Mouse (Mus musculus): ENCODE measurements around the gene Acox3.

Acox3 gene

DNA sequence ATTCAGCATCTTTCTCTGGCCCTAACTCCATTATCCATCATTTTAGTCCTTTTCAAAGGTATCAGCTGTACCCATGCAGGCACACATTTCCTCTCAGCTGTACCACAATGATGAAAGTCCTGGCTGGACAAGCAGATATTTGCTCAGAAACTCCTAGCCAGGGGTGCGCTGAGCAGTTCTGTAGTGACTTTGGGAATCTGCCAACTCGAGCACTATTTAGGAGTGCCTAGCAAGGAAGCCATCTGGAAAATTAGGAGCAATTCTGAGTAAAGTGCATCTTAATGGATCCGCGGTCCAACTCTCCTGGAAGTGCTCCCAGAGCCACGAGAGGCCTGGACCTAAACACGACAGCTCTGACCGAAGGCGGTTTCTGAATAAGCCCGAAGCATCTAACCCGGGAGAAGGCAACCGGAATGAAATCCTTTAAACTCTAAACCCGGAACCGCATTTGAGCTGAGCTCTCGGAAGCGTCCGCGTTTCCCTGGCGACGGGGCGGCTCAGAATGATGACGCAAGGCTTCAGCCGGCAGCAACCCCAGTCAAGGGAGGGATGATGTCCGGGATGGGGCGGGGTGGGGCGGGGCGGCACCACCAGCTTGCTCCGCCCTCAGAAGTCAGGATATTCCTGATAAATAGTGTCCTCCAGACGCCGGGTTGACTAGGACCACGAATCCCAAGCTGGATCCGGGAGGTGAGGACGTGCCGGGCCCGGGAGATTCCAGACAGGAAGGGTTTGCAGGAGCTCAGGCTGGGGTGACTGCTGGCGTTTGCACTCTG lies at the start of gene Acox3:
TSS of gene Acox3 (plus strand) at position 596 of the 776 bp plus-strand sequence.
- DNase-seq: peak; percentile 97

DNA sequence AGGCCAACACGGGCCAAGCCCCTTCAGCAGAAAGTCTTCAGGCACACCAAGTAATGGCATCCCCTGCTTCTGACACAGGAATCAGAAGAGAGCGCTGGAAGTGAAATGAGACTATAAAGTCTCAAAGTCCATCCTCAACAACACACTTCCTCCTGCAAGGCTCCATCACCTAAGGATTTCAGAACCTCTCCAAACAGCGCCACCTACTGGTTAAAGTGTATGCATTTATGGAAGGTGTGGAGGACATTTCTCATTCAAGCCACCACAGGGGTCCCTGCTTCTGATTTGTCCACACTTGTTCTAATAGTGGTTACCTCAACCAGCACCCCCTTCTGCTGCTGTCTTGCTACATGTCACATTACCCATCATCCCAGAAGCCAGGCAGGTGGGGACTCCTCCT lies 46.6 kb upstream of the Acox3 start:
- DNase-seq: no peak

DNA sequence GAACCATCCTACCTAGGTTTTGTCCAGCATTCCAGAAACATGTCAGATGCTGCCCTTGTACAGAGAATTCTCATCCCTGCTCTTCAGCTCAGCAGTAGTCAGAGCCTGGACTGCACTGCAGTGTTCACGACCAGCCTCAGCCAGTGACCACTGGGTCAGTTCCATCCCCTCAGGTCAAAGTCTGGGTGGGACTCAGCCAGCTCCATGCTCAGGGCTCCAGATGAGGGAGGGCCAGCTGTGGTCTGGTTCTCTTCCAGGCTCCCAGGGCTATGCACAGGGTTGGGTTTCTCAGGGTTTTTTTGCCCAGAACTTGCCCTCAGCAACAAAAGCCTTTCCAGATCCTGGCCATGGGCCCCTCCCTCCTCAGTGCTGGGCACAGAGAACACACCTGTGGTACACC lies 45.4 kb upstream of the Acox3 start:
- DNase-seq: no peak

DNA sequence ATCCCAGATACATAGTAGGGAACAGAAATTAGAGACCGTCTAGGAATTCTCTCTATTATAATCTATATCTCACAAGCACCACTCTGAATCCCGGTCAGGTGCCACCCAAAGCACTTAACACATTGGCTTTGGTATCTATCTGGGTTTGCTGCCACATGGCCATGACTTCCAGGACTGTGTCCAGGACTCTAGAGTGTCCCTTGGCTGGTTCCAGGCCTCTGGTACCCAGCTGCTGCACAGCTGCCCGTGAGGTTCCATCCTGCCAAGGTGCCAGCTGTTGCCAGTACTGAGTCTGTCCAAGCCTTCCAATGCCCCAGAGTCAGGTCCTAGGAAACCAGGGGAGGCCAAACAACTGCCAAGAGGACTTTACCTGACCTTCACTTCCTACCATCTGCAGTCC lies 44.8 kb upstream of the Acox3 start:
- DNase-seq: no peak

DNA sequence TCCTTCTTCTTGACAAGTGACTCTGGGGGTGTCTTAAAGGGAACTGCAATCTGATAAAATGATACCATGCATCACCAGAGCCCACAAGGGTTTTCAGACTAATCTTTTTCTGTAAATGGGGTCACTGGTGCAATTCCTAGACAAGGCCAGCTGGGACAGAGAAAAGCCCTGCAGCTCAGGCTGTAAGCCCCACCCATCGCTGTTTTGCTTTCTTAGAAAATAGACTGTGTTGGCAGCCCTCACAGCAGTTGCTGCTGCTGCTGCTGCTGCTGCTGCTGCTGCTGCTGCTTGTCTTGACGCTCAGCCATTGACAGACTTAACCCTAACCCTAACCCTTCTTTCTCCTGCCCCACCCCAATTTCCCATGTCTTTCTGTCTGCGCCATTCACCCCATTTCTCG lies 43.3 kb upstream of the Acox3 start:
- DNase-seq: no peak

DNA sequence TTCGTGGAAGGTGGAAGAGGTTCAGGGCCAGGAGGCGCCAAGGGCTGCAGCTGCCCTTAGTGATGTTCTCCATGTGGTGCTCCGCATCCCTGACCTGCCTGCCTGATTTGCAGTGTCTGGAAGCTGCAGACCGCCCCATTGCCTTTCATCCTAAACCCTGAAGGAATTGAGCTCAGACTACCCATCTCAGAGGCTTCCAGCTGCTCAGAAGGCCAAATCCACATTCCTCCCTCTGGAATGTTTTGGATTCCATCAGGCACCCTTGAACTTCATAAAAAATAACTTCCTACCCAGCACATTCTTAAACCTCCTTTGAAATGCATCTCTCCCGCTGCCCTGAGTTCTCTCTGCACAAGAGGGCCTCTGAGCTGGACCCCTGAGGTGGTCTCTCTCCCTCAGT lies 42.3 kb upstream of the Acox3 start:
- no peak for DNase-seq

DNA sequence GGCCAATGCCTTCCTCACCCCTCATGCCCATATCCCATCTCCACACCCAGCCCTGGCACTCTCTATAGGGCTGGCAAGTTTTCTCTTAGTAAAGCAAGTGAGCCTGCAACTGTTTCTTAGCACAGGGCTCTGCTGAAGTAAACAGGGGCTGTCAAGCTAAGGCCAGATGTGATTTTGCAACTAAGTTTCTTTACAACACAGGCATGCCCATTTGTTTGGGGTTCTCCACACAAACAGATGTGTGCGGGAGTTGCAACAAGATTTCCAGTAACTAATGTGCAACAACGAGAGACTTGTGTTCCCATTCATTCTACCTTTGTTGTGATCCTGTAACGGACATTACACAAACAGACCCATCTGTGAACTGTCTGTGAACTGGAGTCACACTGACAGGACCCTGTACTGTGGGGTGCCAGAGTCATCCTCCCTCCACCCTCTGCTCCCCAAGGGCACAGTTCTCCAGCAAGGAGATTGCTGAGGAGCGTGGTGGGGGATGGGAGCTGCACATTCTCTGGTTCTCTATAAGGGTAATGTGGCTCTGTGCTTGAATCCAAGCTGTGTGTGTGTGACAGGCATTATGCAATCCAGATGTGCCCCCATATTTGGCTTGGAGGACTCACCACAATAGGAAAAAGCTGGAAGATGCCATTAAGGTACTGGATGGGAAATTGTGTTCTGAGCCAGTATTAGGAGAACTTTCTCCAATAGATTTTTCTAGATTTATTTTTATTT lies 41.6 kb upstream of the Acox3 start:
- no peak for DNase-seq

DNA sequence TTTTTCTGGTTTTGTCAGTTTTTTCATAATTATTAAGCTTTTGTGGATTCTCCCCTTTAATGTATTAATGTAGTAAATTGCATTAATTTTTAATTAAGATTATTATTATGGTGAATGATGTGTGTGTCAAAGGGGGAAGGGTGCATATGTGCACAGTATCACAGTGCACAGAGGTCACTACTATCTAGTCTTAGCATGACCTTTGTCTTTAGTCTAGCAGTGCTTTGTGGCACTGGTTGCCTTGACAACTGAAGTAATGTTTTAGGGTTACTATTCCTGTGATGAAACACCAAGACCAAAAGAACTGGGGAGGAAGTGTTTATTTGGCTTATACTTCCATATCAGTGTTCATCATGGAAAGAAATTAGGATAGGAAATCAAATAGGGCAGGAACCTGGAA lies 36.7 kb upstream of the Acox3 start:
- DNase-seq: no peak

DNA sequence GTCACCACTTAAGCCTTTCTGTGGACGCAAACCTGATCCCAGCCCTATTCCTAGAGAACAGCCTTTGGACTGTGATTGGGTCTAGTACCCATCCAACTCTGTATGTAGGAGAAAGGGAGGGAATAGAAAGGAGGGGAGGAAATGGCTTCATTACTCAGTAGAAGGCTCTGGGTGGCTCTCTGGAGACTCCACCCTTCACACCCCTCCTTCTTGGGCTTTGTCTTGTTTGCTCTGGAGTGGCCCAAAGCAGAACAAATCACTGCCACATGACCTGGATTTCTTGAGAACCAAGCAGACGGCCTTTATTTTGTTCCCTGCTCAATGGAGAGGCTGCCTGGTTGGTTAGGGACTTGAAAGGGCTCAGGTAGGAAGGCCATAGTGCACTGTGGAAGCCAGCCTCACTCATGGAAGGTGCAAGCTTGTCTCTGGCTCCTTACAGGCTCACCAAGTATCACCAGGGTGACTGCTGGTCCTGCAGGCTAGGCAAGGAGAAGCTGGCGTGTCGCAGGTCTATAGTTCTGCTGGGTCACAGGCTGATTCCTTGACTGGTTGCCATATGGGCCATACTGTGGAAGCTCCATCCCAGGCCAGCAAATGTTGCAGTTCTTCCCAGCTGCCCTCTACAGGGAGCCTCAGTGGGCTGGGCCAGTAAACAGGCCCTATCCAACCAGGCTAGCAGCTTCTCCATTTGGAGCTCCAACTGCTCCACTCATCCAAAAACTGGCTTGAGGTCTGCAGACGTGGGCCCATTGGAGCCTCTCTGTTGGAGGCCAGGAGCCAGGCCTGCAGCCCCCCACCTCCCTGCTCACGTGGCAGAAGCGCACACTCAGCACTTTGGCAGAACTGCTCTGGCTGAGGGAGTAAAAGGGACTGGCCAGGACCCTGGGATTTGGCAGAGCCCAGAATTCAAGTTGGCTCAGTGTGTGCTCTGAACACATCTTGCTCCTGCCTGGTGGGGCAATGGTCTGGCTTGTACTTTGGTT lies 30.7 kb upstream of the Acox3 start:
- DNase-seq: peak; percentile 84

DNA sequence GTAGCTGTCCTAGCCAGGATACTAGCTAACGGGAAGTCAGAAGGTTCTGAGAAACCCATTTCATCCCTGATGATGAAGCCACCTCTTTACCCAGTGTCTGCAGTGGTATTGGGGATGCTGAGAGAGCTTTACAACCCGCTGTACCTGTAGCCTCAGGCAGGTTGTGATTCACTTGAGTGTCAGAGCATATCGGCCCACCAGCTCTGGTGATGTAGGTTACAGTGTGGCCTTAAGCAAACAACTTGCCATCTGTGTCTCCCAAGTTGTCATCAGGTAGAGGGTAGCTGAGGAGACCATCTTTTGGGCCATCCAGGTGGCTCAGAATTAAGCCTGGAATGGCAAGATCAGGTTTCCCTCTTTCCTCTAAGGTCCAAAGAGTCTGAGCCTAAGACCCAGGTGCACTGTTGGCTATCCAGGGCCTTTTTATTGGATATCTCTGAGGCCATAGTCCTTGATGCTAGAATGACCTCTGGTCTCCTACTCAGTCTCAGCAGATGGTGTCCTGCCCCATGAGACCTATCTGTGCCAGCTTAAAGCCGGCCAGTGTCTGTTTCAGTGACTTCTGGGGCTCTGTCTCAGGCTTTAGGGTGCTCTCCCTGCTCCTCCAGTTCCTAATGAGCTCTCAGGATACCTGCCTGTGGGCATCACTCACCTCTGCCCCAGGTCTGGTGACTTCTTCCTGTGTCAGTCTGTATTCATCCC lies 29.9 kb upstream of the Acox3 start:
- DNase-seq: no peak

DNA sequence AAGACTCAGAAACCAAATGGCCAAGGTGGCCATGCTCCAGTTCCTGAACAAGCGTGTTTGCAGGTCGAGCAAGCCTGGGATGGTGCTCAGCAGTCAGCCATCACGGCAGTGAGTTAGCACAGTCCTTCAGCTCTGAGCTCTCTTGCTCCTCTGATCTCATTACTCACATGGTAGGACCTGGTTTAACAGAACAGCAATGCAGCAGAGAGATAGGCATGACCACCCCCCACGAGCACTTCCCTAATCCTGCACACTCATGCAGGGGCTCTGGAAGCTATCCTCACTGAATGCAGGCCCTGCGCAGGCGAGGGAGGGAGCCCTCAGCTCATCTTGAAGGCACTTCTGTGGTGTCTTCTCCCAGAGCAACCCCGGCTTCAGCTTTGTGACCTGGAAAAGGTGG lies 26.4 kb upstream of the Acox3 start:
- no peak for DNase-seq

DNA sequence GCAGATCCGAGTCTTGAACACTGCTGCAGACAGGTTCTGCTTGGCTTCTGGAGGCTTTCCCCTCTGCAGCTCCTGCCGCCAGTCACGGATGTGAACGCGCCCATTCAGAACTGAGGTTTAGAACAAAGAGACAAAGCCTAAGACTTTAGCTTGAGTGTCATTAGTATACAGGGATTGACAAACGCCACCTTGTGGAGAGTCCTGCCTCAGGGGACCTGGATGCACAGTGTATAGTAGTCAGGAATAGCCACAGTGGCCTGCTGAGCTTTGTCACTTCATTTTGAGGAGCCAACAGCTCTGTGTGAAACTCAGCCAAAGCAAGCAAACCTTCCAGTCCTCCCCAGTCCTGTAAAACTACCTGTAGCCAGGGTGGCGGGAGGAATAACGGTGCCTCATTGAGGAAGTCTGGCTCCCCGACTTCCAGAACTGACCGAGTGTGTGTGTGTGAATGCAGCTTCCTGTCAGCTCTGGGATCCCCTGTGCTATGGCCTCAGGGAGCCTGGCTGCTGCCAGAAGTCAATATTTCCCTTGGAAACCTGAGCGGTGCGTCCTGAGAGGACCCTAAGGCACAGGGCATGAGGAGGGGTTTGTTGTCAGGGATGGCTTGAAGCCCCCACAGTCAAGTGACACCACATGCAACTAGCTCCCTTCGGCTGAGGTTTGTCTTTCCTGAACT lies 24.8 kb upstream of the Acox3 start:
- DNase-seq: no peak

DNA sequence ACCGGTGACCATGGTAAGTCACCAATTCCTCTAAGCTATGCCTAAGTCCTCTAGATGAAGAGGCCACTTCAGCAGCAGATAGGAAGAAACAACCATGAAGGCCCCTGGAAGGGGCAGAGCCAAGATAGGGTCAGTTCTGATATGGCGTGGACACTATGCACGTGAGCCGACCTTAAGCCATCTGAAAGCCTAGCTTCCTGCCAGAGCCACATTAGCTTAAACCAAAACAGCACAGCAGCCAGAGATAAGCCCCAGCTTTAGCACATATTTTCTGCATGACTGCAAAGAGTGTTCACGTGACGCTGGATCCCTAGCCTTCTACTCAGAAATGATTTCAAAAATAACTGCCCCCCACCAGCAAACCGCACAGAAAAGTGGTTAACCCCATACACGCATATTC lies 23.4 kb upstream of the Acox3 start:
- DNase-seq: no peak

DNA sequence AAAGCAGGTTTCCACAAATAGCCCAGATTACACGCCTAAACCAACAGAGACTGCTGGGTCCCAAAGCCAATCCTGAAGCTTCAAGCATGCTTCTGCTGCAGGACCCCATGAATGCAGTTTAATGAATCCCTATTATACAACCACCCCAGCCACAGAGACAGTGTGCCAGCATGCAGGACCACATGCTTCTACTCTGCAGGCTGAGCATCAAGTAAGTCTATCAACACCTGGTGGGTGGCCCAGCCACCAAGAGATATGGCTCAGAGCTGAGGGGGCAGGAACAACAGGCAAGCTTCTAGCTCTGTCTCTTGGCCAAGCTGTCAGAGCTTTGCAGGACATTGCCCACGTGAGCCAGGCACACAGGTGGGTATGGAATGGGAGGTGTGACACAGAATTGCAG lies 20.2 kb upstream of the Acox3 start:
- no peak for DNase-seq

DNA sequence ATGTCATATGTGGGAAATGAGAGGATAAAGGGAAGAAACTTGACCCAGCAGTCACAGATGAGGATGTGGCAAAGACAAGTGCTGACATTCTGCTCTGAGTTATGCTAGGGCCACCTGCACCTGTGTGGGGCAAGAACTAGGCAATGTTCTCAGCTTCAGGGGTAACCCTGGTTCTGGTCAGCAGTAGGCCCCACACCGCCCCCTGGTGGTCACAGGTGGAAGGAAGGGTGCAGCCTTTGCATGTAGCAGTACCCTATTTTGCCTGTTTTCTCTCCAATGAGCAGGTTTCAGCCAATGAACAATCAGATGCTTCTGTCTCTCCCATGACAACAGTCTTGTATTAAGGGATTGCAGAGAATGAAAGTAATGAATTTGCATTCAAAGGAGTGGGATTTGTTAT lies 19.4 kb upstream of the Acox3 start:
- DNase-seq: peak; percentile 61

DNA sequence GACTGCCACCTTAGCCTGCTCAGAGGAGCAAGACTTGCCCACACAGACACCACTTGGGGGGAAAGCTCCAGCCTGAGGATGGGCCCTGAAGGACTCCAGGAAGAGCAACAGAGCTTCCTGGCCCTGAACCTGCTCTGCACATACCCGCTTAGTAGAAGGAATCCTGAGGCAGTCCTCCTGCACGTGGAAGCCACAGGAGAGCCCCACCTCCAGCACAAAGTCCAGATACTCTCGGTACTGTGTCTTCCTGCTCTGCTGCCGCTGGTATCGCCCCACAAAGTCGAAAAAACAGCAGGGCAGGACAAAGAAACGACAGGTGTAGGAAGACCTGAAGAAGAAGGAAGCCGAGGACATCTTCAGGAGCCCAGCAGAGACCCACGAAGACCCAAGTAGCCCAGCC lies 17.6 kb upstream of the Acox3 start:
- no peak for DNase-seq

DNA sequence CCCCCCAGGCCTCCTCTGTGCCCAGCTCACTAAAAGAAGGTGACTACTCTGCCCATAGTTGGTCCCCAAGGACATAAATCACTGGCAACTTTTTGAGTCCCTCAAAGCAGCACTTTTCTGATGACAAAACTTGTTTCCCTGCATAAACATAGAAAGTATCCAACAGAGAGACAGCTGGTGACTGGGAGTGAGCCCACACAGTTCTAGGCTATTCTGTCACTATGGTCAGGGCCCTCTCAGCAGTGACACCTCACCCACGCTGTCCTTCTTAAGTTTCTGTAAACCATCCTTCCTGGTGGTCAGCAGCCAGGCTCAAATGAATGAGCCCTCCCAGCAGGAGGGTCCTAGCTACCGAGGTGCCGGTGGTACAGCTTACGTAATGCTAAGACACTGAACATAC lies 16.2 kb upstream of the Acox3 start:
- DNase-seq: no peak

DNA sequence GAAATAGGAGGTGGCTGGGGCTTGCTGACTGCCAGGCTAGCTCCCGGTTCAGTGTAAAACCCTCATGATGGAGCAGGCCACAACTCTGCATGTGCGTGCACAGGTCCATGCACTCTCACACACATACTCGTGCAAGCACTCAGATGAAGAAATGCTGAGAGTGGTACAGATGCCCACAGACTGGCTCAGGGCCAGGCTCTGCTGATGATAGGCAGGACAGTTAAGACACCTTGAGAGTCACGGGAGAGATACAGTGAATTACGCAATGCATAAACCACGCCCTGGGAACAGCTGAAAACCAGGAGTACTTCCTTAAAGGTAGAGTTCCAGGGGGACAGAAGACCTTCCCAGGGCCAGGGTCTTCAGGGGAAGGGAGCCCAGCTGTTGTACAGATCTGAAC lies 11.3 kb upstream of the Acox3 start:
- no peak for DNase-seq

DNA sequence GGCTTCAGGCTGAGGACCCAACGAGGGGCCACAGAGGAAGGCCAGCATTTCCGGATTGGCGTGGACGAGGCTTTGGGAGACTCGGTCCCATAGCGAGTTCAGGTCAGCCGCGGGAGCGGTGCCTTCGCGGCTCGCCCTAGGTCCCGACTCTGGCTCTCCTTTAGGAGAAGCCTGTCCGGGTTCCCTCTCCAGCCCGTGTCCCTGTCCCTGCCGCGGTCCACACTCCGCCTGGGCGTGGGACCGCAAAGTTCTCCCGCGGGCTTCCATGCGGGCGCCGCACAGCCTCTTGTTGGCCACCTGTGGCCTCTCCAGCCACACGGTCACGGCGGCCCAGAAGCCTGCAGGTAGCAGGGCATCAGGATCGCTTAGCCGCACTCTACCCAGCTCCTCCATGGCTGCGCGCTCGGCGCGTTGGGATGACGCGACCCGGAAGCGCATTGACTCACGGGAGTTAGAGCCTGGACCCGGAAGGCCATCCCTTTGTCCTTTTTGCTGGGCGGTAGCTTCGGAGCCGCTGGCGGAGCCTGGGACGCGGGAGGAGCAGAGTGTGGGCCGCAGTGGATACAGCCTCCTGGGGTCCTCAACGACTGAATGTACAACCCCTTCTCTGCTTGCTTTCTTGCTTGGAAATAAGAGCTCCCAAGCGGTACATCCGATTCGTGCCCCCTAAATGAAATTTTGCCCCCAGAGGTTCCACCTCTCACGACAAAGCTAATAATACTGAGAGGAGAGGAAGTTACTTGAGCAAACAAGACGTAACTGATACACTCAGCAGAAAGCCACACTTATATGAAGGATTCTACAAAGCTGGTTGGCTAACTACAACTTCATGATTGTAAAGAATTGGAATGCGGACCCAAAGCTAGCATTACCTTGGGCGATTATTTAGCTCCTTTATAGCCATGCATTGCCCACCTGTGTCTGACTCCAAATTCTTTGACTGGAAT lies 7.9 kb upstream of the Acox3 start, which contains the start of gene Trmt44:
TSS of gene Trmt44 (minus strand) at position 418 of the 947 bp plus-strand sequence.
- peak; percentile 91 for DNase-seq

DNA sequence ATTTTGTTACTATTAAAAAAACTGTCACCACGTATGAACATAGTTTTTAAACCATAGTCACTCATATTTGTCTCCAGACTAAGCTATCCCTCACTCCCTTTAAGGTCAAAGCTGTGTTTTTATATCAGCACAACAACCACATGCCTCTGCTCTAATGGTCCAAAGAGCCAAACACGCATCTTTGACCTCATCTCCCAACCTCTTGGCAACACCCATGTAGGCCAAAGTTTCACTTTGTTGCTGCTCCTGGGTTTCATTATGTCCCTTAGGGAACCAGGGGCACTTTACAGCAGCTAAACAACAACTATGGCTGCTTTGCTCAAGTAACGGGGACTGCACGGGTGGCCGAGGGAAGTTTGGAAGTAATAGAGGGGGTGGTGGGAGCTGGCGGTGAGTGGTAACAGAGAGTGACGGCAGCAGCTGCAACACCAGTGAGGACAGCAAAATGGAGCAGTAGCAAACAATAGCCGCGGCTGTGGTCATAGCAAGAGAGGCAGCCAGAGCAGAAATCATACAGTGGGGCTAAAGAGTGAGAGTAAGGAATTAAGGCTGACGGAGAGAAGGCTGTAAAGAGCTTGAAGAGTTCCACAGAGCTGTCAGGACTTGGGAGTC lies 6.3 kb upstream of the Acox3 start:
- no peak for DNase-seq

All from cerebellum, adult 9-11 months (tissue).